ENCODE assay signal across 8 mouse cellular contexts in genomic region chrX:11087913-11088312, GRCm38 (mm10).
DNase-seq lines count a peak whose midpoint lies in the region; ATAC-seq lines count a peak whose summit lies in the region.

No protein-coding gene starts in this region.

- DNase-seq in B cell, adult 2 months = peak; percentile 31 to 51
- DNase-seq in ES-CJ7 (ENCODE audit: low read depth, low spot score) = peak; percentile 2
- peak; percentile 34 for DNase-seq in hindbrain, embryonic 10.5 days (ENCODE audit: low spot score)
- DNase-seq in left cerebral cortex, adult 18-20 months (ENCODE audit: low spot score in 2 of 2) = peak; percentile 10 to 22
- DNase-seq in splenic B cell, adult 2 months (ENCODE audit: low read depth, low spot score) = peak; percentile 40

- no peaks in the 10 kb centered on the region for H3K36me3 ChIP-seq in embryonic facial prominence, embryonic 15.5 days
- no peaks in the 10 kb centered on the region for H3K36me3 ChIP-seq in hindbrain, embryonic 10.5 days
- H3K36me3 ChIP-seq in splenic B cell, adult 2 months (ENCODE audit: control insufficient read depth, insufficient read depth, low read length, poor library complexity, severe bottlenecking) = no peaks in the 10 kb centered on the region

- peak overlapping the region; percentile 42 for H3K4me2 ChIP-seq in embryonic facial prominence, embryonic 15.5 days (replicated peaks)

- H3K27ac ChIP-seq in embryonic facial prominence, embryonic 15.5 days (replicated peaks) = no peak overlapping the region
- no peak overlapping the region for H3K27ac ChIP-seq in hindbrain, embryonic 10.5 days

- no peak for ATAC-seq in embryonic facial prominence, embryonic 15.5 days (ENCODE audit: insufficient number of reproducible peaks, low FRiP score, low TSS enrichment, low read depth)
- peak; percentile 85 for ATAC-seq in megakaryocyte progenitor cell, adult 5-6 weeks (replicated peaks; ENCODE audit: poor library complexity)
- no peak for ATAC-seq in erythroid progenitor cell, adult 5-6 weeks (replicated peaks; ENCODE audit: low FRiP score, poor library complexity, severe bottlenecking)

- no peaks in the 10 kb centered on the region for H3K27me3 ChIP-seq in embryonic facial prominence, embryonic 15.5 days
- peaks cover 33% of the 10 kb centered on the region; the same call in 1 of the 2 replicates for H3K27me3 ChIP-seq in hindbrain, embryonic 10.5 days (ENCODE audit: insufficient read depth, poor library complexity, severe bottlenecking)
- H3K27me3 ChIP-seq in splenic B cell, adult 2 months (ENCODE audit: control insufficient read depth, insufficient read depth, low read length, poor library complexity, severe bottlenecking) = no peaks in the 10 kb centered on the region

- H3K9me3 ChIP-seq in embryonic facial prominence, embryonic 15.5 days (replicated peaks) = no peaks in the 10 kb centered on the region
- no peaks in the 10 kb centered on the region for H3K9me3 ChIP-seq in hindbrain, embryonic 10.5 days

- peak overlapping the region; percentile 16 for H3K4me3 ChIP-seq in embryonic facial prominence, embryonic 15.5 days (replicated peaks)
- no peak overlapping the region; the same call in 1 of the 2 replicates for H3K4me3 ChIP-seq in hindbrain, embryonic 10.5 days

- 13% methylated on average over 14 of the region's 14 CpGs for WGBS in embryonic facial prominence, embryonic 15.5 days
- WGBS in hindbrain, embryonic 10.5 days = 24% methylated on average over 14 of the region's 14 CpGs

- H3K4me1 ChIP-seq in embryonic facial prominence, embryonic 15.5 days = no peaks in the 10 kb centered on the region
- no peaks in the 10 kb centered on the region for H3K4me1 ChIP-seq in hindbrain, embryonic 10.5 days (replicated peaks)

- H3K9ac ChIP-seq in embryonic facial prominence, embryonic 15.5 days = no peak overlapping the region
